Mouse (Mus musculus) heart, embryonic 14.5 days (tissue): ENCODE data around the gene Ptpn11. TPM values are rescaled to one million over a fixed set of nuclear protein-coding genes. Genes with fewer than 3 reads are reported as not detected.

Experiments used
- ATAC-seq: fragments of 200-750 bp; cut with Nextera tagmentation; 2 replicates; pipeline ENCODE4 v1.8.0; 2017; ENCODE audit warnings: low read depth, moderate TSS enrichment; ENCODE audit not compliant: insufficient number of reproducible peaks, insufficient read depth, low FRiP score
- H3K27ac ChIP-seq, 2 experiments: fragments of 200-500 bp in 1 of 2; fragments of 300-500 bp in 1 of 2; sonication (generic) in 1 of 2; replicated peaks in 1 of 2; 2 replicates each; pipeline ENCODE4 v1.5.1; 2012 to 2014; ENCODE audit warnings: low read depth in 2 of 2, low read length in 2 of 2, control low read depth in 1 of 2, mild to moderate bottlenecking in 1 of 2, mixed read lengths in 1 of 2; ENCODE audit not compliant: control insufficient read depth in 1 of 2, insufficient read depth in 1 of 2
- H3K27me3 ChIP-seq: fragments of 300-500 bp; sonication (generic); 2 replicates; pipeline ENCODE4 v1.6.1; 2014; ENCODE audit warnings: mild to moderate bottlenecking, low read length, control low read depth; ENCODE audit not compliant: control insufficient read depth, insufficient read depth
- H3K36me3 ChIP-seq: fragments of 300-500 bp; sonication (generic); 2 replicates; pipeline ENCODE4 v1.6.1; 2014; ENCODE audit warnings: mild to moderate bottlenecking, control low read depth, low read length, mixed read lengths; ENCODE audit not compliant: control insufficient read depth, insufficient read depth
- H3K4me1 ChIP-seq, 2 experiments: fragments of 200-500 bp in 1 of 2; fragments of 300-500 bp in 1 of 2; sonication (generic) in 1 of 2; 2 replicates each; pipeline ENCODE4 v1.6.1; 2012 to 2014; ENCODE audit warnings: low read length in 2 of 2, control low read depth in 1 of 2, mixed read lengths in 1 of 2; ENCODE audit not compliant: control insufficient read depth in 2 of 2, insufficient read depth in 2 of 2
- H3K4me2 ChIP-seq: fragments of 300-500 bp; sonication (generic); 2 replicates; pipeline ENCODE4 v1.6.1; 2014; ENCODE audit warnings: mild to moderate bottlenecking, low read length
- H3K4me3 ChIP-seq, 2 experiments: fragments of 200-500 bp in 1 of 2; fragments of 300-500 bp in 1 of 2; sonication (generic) in 1 of 2; 2 replicates each; pipeline ENCODE4 v1.5.1; 2012 to 2014; ENCODE audit warnings: low read length in 2 of 2, mild to moderate bottlenecking in 2 of 2, control low read depth in 1 of 2, low read depth in 1 of 2, moderate library complexity in 1 of 2; ENCODE audit not compliant: control insufficient read depth in 1 of 2, insufficient read depth in 1 of 2
- H3K9ac ChIP-seq: fragments of 300-500 bp; sonication (generic); 2 replicates; pipeline ENCODE4 v1.6.1; 2014; ENCODE audit warnings: mild to moderate bottlenecking, low read length
- H3K9me3 ChIP-seq: fragments of 300-500 bp; sonication (generic); 2 replicates; pipeline ENCODE4 v1.6.1; 2016; ENCODE audit warnings: low read length, control low read depth; ENCODE audit not compliant: control insufficient read depth
- WGBS: fragments of 180-500 bp; shearing (Covaris S2); extraction: QIAGEN DNeasy Blood & Tissue Kit; methylation state at CpG from one replicate; pipeline ENCODE4 v1.1.7; 2014; 5-methylcytosine and 5-hydroxymethylcytosine counted together
- polyA plus RNA-seq: library from polyadenylated mRNA; unstranded; fragments of >200 nt; fragmentation: Nextera tagmentation; extraction: Ambion mirVana; gene quantifications from 2 replicates; pipeline ENCODE4 v1.2.1, GENCODE M21; 2014

Gene Ptpn11
- polyA plus RNA-seq, 1 experiment from 2014 or later, result 25.6 TPM

- Histone ChIP-seq H3K36me3 (no peaks in the 10 kb centered on the region), H3K27me3 (no peaks in the 10 kb centered on the region), H3K4me2 (peak overlapping the region; percentile 88), H3K9me3 (no peaks in the 10 kb centered on the region), H3K4me1 (peaks cover 19 to 39% of the 10 kb centered on the region in 2 experiments), H3K4me3 (peak overlapping the region; percentile 89 to 96), H3K9ac (peak overlapping the region; percentile 97), H3K27ac (peak overlapping the region; percentile 84 to 92)
- ATAC-seq, result no peak
- WGBS, result 10% methylated on average over 17 of the region's 17 CpGs
These were observed 348 bp upstream of the Ptpn11 start for GRCm38 (mm10) chr5:121191584-121191906.

GRCm38 (mm10) chr5:121190210-121190835 is 874 bp downstream of the Ptpn11 start:
- Histone ChIP-seq H3K4me1 (peaks cover 23 to 51% of the 10 kb centered on the region in 2 experiments), H3K27ac (peak overlapping the region; percentile 73 to 92), H3K4me2 (peak overlapping the region; percentile 88), H3K9ac (peak overlapping the region; percentile 97), H3K4me3 (peak overlapping the region; percentile 89 to 96), H3K36me3 (no peaks in the 10 kb centered on the region), H3K9me3 (no peaks in the 10 kb centered on the region), H3K27me3 (no peaks in the 10 kb centered on the region)
- no peak for ATAC-seq
- WGBS, result 22% methylated on average over 21 of the region's 21 CpGs

- Histone ChIP-seq H3K9me3 (no peaks in the 10 kb centered on the region), H3K27ac (no peak overlapping the region), H3K4me2 (peak overlapping the region; percentile 30), H3K4me1 (peaks cover 33 to 62% of the 10 kb centered on the region in 2 experiments), H3K4me3 (no peak overlapping the region), H3K36me3 (no peaks in the 10 kb centered on the region), H3K9ac (no peak overlapping the region; the same call in 1 of the 2 replicates), H3K27me3 (no peaks in the 10 kb centered on the region)
- 49% methylated on average over 9 of the region's 9 CpGs for WGBS
- ATAC-seq, result no peak
These were observed 2.0 kb downstream of the Ptpn11 start for GRCm38 (mm10) chr5:121189182-121189581.

DNA sequence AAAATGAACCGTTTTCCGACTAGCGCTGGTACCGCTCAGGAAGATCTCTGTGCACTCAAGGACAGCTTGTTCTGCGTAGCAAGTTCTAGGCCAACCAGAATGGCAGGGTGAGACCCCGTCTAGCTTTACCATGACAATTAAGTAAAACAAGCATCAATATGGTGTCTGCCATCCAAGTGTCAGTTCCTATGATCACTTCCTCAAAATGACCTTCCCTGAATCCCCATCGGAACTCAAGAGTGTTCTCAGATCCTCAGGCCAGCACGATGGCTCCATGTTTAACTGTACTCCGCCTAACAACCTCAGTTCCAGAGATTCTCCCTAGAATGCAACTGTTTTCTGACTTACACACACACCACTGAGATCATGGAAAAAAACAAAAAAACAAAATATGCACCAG is 2.9 kb downstream of the Ptpn11 start:
- Histone ChIP-seq H3K9me3 (no peaks in the 10 kb centered on the region), H3K9ac (peak overlapping the region; percentile 44; the same call in 1 of the 2 replicates), H3K4me2 (peak overlapping the region; percentile 25), H3K27ac (peak overlapping the region in 1 of 2 experiments; percentile 35; a peak in 2 of 4 replicates), H3K27me3 (no peaks in the 10 kb centered on the region), H3K4me3 (no peak overlapping the region), H3K4me1 (peaks cover 33 to 70% of the 10 kb centered on the region in 2 experiments), H3K36me3 (no peaks in the 10 kb centered on the region)
- ATAC-seq, result no peak
- 82% methylated on average over 9 of the region's 9 CpGs for WGBS

- peaks cover 33 to 70% of the 10 kb centered on the region in 2 experiments for H3K4me1 ChIP-seq
- 48% methylated on average over 8 of the region's 8 CpGs for WGBS
- H3K9ac ChIP-seq, result peak overlapping the region; percentile 44; the same call in 1 of the 2 replicates
- H3K36me3 ChIP-seq, result no peaks in the 10 kb centered on the region
- no peak for ATAC-seq
- peak overlapping the region in 1 of 2 experiments; percentile 35; a peak in 2 of 4 replicates for H3K27ac ChIP-seq
- 0 out of 4 replicates have a peak overlapping the region, but pooled peaks of 1 of the 2 experiments have one; percentile 0 for H3K4me3 ChIP-seq
- no peaks in the 10 kb centered on the region for H3K27me3 ChIP-seq
- peak overlapping the region; percentile 25 for H3K4me2 ChIP-seq
- H3K9me3 ChIP-seq, result no peaks in the 10 kb centered on the region
These were observed 3.6 kb downstream of the Ptpn11 start for GRCm38 (mm10) chr5:121187580-121188001.

- Histone ChIP-seq H3K27me3 (no peaks in the 10 kb centered on the region), H3K4me3 (peak overlapping the region; percentile 1 to 7; a peak in 2 of 4 replicates), H3K9me3 (no peaks in the 10 kb centered on the region), H3K4me1 (peaks cover 39 to 84% of the 10 kb centered on the region in 2 experiments), H3K36me3 (no peaks in the 10 kb centered on the region), H3K4me2 (peak overlapping the region; percentile 55), H3K27ac (peak overlapping the region; percentile 61 to 79), H3K9ac (peak overlapping the region; percentile 59)
- ATAC-seq, result peak; percentile 24; the same call in 1 of the 2 replicates
- 4% methylated on average over 11 of the region's 11 CpGs for WGBS
These were observed 6.1 kb downstream of the Ptpn11 start for GRCm38 (mm10) chr5:121184945-121185551.

- Histone ChIP-seq H3K9ac (peak overlapping the region; percentile 59; the same call in 1 of the 2 replicates), H3K4me2 (peak overlapping the region; percentile 55), H3K27me3 (no peaks in the 10 kb centered on the region), H3K36me3 (no peaks in the 10 kb centered on the region), H3K27ac (peak overlapping the region; percentile 61 to 79), H3K9me3 (no peaks in the 10 kb centered on the region), H3K4me3 (no peak overlapping the region), H3K4me1 (peaks cover 45 to 86% of the 10 kb centered on the region in 2 experiments)
- no peak for ATAC-seq
- WGBS, result 13% methylated on average over 2 of the region's 2 CpGs
These were observed 6.8 kb downstream of the Ptpn11 start for GRCm38 (mm10) chr5:121184375-121184774.
